Mouse (Mus musculus): ENCODE results near the gene Porcn.

- no peak for TF ChIP-seq GATA1 (IDR thresholded peaks at IDR 0.05; ENCODE audit: borderline replicate concordance, low read length)
- no peak for TF ChIP-seq FLI1 (IDR thresholded peaks at IDR 0.05; ENCODE audit: low read length)
Observed at GRCm38 (mm10) chrX:8179646-8180045, 26.7 kb downstream of the Porcn start.

Measured in megakaryocyte, embryonic 14.5 days (primary cell).